Mouse (Mus musculus): ENCODE results near the gene Dag1.

Dag1 gene

DNA sequence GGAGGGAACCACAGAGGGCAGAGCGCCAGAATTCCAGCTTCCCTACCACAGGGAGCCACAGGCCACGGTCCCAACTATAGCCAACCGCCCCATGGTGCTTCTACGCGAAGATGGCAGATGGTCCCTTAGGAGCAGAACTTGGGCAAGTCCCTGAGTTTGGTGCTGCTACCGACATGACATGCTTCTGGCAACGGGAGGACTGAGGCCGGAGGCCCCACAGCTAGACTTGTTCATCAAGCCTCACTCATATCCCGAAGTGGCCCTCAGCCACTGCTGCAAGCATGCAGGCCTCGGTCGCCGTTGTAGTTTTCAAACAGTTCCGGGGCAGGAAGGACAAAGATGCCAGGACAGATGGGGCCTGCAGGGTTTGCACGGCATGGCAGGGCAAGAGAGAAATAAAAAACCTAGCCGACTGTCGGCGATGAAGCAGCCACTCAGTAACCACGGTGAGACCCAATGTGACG is 80.2 kb downstream of the Dag1 start:
- no peak for DNase-seq (ENCODE audit: low spot score)

- no peak for DNase-seq (ENCODE audit: low spot score)
Measured at GRCm38 (mm10) chr9:108182806-108183506, 80.8 kb downstream of the Dag1 start.

- no peak for DNase-seq (ENCODE audit: low spot score)
Measured at GRCm38 (mm10) chr9:108178391-108178790, 85.4 kb downstream of the Dag1 start.

- DNase-seq (ENCODE audit: low spot score) = no peak
Measured at GRCm38 (mm10) chr9:108175116-108175838, 88.5 kb downstream of the Dag1 start.

DNA sequence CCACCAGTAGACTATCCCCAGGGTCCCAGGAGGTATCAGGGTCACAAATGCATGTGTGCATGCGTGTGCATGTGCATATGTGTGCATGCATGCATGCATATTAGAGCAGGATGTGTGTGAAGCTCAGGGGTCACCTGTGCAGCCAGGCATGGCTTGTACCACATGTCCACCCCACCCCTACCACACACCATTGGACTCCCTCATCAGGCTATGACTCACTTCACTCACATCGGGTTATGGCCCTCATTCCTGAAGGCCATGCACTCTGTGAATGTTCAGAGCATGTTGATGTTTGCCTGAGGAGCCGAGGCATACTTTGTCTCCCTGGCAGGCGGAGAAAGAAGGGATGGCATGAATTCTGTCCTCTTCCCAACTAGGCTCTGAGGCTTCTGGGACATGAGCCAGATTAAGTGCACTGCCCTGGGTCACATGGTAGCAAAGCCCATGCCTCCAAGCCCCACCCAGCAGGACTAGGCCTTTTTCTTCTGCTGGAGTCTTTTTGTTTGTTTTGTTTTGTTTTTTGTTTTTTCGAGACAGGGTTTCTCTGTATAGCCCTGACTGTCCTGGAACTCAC is 90.9 kb downstream of the Dag1 start:
- peak; percentile 97 for DNase-seq (ENCODE audit: low spot score)

DNA sequence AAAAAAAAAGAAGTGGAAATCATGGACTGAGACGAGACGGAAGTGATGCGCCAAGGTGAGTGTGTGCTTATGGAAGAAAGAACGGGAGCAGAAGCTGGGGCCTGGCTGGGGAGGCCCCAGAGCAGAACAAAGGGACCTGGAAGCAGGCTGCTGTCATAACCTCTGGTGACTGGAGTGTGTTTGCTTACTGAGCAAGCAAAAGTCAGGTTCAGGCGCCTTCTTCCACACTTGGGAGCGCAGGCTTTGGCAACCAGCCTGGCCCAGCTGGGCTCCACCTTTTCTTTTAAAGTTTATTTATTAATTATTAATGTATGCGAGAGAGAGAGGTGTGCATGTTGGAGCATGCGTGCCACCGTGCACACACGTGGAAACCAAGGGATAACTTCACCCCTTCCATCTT is 94.0 kb downstream of the Dag1 start:
- no peak for DNase-seq (ENCODE audit: low spot score)

DNA sequence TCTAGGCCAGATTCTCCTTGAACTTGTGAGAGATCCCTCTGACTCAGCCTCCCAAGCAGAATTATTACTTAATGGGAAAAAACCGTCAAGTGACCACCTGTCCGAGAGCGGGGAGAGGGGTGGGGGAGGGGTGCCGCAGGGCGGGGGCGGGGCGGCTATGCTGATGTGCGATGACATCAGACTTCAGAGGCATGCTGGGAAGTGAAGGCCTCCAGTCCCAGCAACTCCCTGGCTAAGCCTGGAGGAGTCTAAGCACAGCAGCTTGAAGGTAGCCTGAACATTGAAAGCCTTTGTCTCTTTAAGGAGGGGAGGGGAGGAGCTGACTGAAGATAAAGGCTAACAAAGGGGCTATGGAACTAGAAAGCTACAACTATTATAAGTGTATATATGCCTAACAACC is 98.6 kb downstream of the Dag1 start:
- no peak for DNase-seq (ENCODE audit: low spot score)

DNA sequence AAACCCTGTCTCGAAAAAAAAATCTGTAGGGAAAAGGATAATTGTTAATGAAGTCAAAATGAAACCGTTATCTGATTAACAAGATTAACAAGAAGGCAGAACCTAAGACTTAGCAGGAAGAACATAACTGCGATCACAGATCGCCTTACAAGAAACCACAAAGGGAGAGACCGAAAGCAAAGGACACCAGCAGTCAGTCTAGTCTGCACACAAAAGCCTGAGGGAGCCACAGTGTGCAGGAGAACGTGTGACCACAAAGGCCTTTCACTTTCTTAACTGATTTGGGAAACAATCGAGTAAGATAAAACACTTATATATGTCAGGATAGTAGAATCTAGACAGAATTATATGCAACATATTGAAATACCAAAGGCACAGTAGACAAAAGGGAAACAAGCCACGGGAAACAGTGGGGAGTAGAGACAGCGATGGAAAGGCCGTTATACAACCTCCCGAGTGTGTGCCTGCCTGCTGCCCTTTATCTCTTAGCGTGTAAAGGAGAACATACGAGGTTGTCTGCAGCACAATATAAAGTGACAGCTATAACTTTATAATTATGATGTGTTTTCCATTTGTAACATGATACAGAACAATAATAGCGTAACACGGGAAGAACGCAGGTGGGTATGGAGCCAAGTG is 100.0 kb downstream of the Dag1 start:
- DNase-seq (ENCODE audit: low spot score) = no peak

GRCm38 (mm10) chr9:108157891-108158290 is 105.9 kb downstream of the Dag1 start:
- DNase-seq (ENCODE audit: low spot score) = no peak

- DNase-seq (ENCODE audit: low spot score) = no peak
Measured at GRCm38 (mm10) chr9:108157451-108157850, 106.3 kb downstream of the Dag1 start.

- no peak for DNase-seq (ENCODE audit: low spot score)
Measured at GRCm38 (mm10) chr9:108156786-108157185, 107.0 kb downstream of the Dag1 start.

DNA sequence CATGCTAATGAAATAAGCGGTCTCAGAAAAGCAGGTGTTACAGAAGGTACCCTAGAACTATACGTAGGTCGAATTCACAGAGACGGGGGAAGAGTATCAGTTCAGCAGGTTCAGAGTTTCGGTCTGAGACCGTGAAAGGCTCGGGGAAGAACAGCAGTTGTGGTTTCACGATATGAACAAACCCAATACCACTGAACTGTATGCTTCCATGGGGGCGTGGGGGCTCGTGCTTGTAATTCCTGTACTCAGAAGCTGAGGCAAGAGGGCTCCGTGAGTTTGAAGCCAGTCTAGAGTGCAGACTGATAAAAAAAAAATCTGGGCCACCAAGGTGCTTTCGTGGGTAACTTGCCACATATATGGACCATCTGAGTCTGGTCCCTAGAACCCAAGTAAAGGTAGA is 108.9 kb downstream of the Dag1 start:
- DNase-seq (ENCODE audit: low spot score) = no peak
